ENCODE assay signal across 10 mouse cellular contexts in genomic region chr9:113248703-113249274, GRCm38 (mm10).
DNase-seq lines count a peak whose midpoint lies in the region; TF ChIP-seq lines count a peak whose summit lies in the region.
"Had no signal": no experiment of that assay in that cellular context is flagged by ENCODE, and none has a peak within 500 bp of the region (broad histone marks: within the 10 kb centered on the region; RNA-seq: fewer than 3 reads in every experiment).

No protein-coding gene starts in this region.

- DNase-seq in brain, embryonic 14.5 days (ENCODE audit: low read depth) = peak; percentile 88
- DNase-seq in embryo, embryonic 11.5 days (ENCODE audit: low read depth, low spot score) = peak; percentile 11
- DNase-seq in left cerebral cortex, adult 18-20 months (ENCODE audit: low spot score in 2 of 2) = peak; percentile 60 to 74
- DNase-seq in neural tube, embryonic 10.5 days (ENCODE audit: extremely low spot score, low spot score) = peak; percentile 28
- no peak for DNase-seq in urinary bladder, adult 2 months (ENCODE audit: low spot score)
- no peak for DNase-seq in urinary bladder, postnatal 10 days (ENCODE audit: low spot score)
- no peak for DNase-seq in lung, adult 18-20 months
- DNase-seq: adrenal gland, postnatal 25 days; kidney, postnatal 25 days; thymus, postnatal 25 days had no signal

- TF ChIP-seq CTCF in brain, embryonic 14.5 days (IDR thresholded peaks at IDR 0.05; ENCODE audit: borderline replicate concordance, extremely low read depth, insufficient read depth, insufficient read length) = no peak

- no peak for TF ChIP-seq POLR2A in brain, embryonic 14.5 days (IDR thresholded peaks at IDR 0.05; ENCODE audit: borderline replicate concordance, extremely low read depth, insufficient read depth, insufficient read length, poor library complexity, severe bottlenecking)

Comparison
In these comparisons a context has a peak if more than half of its experiments do, and no peak if none do; other contexts are left out.
1. DNase-seq: peak in brain, embryonic 14.5 days (single experiment), embryo, embryonic 11.5 days (single experiment), left cerebral cortex, adult 18-20 months (2 of 2) and neural tube, embryonic 10.5 days (single experiment); none in urinary bladder, adult 2 months (single experiment), urinary bladder, postnatal 10 days (single experiment) and lung, adult 18-20 months (0 of 2).